Mouse (Mus musculus) liver, embryonic 11.5 days (tissue): ENCODE results near the gene Fstl1. TPM values are rescaled to one million over a fixed set of nuclear protein-coding genes. Genes with fewer than 3 reads are reported as not detected.

Experiments used
- ATAC-seq: fragments of 200-750 bp; cut with Nextera tagmentation; replicated peaks from 2 replicates; pipeline ENCODE4 v1.8.0; 2017; ENCODE audit warnings: moderate number of reproducible peaks, mild to moderate bottlenecking, moderate TSS enrichment, moderate library complexity; ENCODE audit not compliant: low FRiP score
- DNase-seq: peaks from one replicate; pipeline ENCODE4 v3.0.0-alpha.2; 2017; ENCODE audit warnings: low spot score
- H3K27ac ChIP-seq: fragments of 300-500 bp; sonication (generic); 2 replicates; pipeline ENCODE4 v1.5.1; 2014; ENCODE audit warnings: mild to moderate bottlenecking, low read depth, low read length, control low read depth
- H3K27me3 ChIP-seq: fragments of 300-500 bp; sonication (generic); replicated peaks from 2 replicates; pipeline ENCODE4 v1.6.1; 2014; ENCODE audit warnings: low read length, mixed read lengths; ENCODE audit not compliant: control insufficient read depth, insufficient read depth
- H3K36me3 ChIP-seq: fragments of 300-500 bp; sonication (generic); 2 replicates; pipeline ENCODE4 v1.6.1; 2014; ENCODE audit warnings: mild to moderate bottlenecking, low read length, moderate library complexity, mixed read lengths; ENCODE audit not compliant: control insufficient read depth, insufficient read depth
- H3K4me1 ChIP-seq: fragments of 300-500 bp; sonication (generic); replicated peaks from 2 replicates; pipeline ENCODE4 v1.6.1; 2014; ENCODE audit warnings: low read length, mixed read lengths; ENCODE audit not compliant: control insufficient read depth, insufficient read depth
- H3K4me2 ChIP-seq: fragments of 300-500 bp; sonication (generic); 2 replicates; pipeline ENCODE4 v1.6.1; 2014; ENCODE audit warnings: mild to moderate bottlenecking, control low read depth, moderate library complexity
- H3K4me3 ChIP-seq: fragments of 300-500 bp; sonication (generic); 2 replicates; pipeline ENCODE4 v1.5.1; 2014; ENCODE audit warnings: low read depth, low read length, control low read depth
- H3K9ac ChIP-seq: fragments of 300-500 bp; sonication (generic); 2 replicates; pipeline ENCODE4 v1.6.1; 2014; ENCODE audit warnings: low read depth, low read length, control low read depth
- H3K9me3 ChIP-seq: fragments of 300-500 bp; sonication (generic); 2 replicates; pipeline ENCODE4 v1.6.1; 2016; ENCODE audit warnings: low read length, inconsistent platforms, mixed read lengths; ENCODE audit not compliant: control insufficient read depth
- WGBS: fragments of 180-500 bp; shearing (Covaris S2); extraction: QIAGEN DNeasy Blood & Tissue Kit; methylation state at CpG from one replicate; pipeline ENCODE4 v1.1.7; 2014; 5-methylcytosine and 5-hydroxymethylcytosine counted together
- polyA plus RNA-seq: library from polyadenylated mRNA; unstranded; fragments of >200 nt; fragmentation: Nextera tagmentation; extraction: Ambion mirVana; gene quantifications from 2 replicates; pipeline ENCODE4 v1.2.1, GENCODE M21; 2014

Gene Fstl1
- polyA plus RNA-seq, 1 experiment from 2014 or later = 118 TPM

- no peaks in the 10 kb centered on the region for H3K9me3 ChIP-seq
- H3K4me2 ChIP-seq = no peak overlapping the region
- no peaks in the 10 kb centered on the region for H3K27me3 ChIP-seq
- 70% methylated on average over 3 of the region's 3 CpGs for WGBS
- no peak overlapping the region for H3K4me3 ChIP-seq
- no peak overlapping the region for H3K27ac ChIP-seq
- H3K4me1 ChIP-seq = no peaks in the 10 kb centered on the region
- no peak for DNase-seq
- no peaks in the 10 kb centered on the region for H3K36me3 ChIP-seq
- no peak for ATAC-seq
- no peak overlapping the region for H3K9ac ChIP-seq
Observed at GRCm38 (mm10) chr16:37863876-37864275, 87.2 kb downstream of the Fstl1 start.

- ATAC-seq = no peak
- H3K4me3 ChIP-seq = no peak overlapping the region
- 84% methylated on average over 9 of the region's 9 CpGs for WGBS
Observed at GRCm38 (mm10) chr16:37865841-37866240, 89.2 kb downstream of the Fstl1 start.

GRCm38 (mm10) chr16:37867791-37868505 is 91.3 kb downstream of the Fstl1 start, which contains the start of gene Lrrc58:
Gene Lrrc58, plus strand, starts transcription at chr16:37868389.
- Histone ChIP-seq H3K9ac (peak within 1 kb of the TSS; percentile 97), H3K4me2 (peak within 1 kb of the TSS; percentile 84), H3K4me3 (peak within 1 kb of the TSS; percentile 95), H3K27me3 (no peaks in the 10 kb centered on the region), H3K27ac (peak within 1 kb of the TSS; percentile 96), H3K9me3 (no peaks in the 10 kb centered on the region), H3K4me1 (peaks cover 21% of the 10 kb centered on the region), H3K36me3 (no peaks in the 10 kb centered on the region)
- 1% methylated on average over 85 of the region's 86 CpGs for WGBS
- ATAC-seq (peak; percentile 91), DNase-seq (peak; percentile 82)

More at GRCm38 (mm10) chr16:37865841-37866240, 89.2 kb downstream of the Fstl1 start:
- Histone ChIP-seq H3K36me3 (no peaks in the 10 kb centered on the region), H3K4me1 (peaks cover 10% of the 10 kb centered on the region), H3K27ac (no peak overlapping the region), H3K4me2 (no peak overlapping the region), H3K9ac (no peak overlapping the region), H3K27me3 (no peaks in the 10 kb centered on the region), H3K9me3 (no peaks in the 10 kb centered on the region)
- no peak for DNase-seq

- no peaks in the 10 kb centered on the region for H3K36me3 ChIP-seq
- H3K9ac ChIP-seq = peak overlapping the region; percentile 97
- no peaks in the 10 kb centered on the region for H3K27me3 ChIP-seq
- H3K9me3 ChIP-seq = no peaks in the 10 kb centered on the region
- WGBS = under 1% methylated on average over 76 of the region's 87 CpGs
- H3K4me2 ChIP-seq = peak overlapping the region; percentile 84
- ATAC-seq (peak; percentile 71), DNase-seq (peak; percentile 80)
- H3K27ac ChIP-seq = peak overlapping the region; percentile 96
- H3K4me3 ChIP-seq = peak overlapping the region; percentile 95
- H3K4me1 ChIP-seq = peaks cover 21% of the 10 kb centered on the region
Observed at GRCm38 (mm10) chr16:37868506-37869469, 92.1 kb downstream of the Fstl1 start.

- no peak for DNase-seq
- peaks cover 21% of the 10 kb centered on the region for H3K4me1 ChIP-seq
- no peaks in the 10 kb centered on the region for H3K36me3 ChIP-seq
- H3K27me3 ChIP-seq = no peaks in the 10 kb centered on the region
- H3K27ac ChIP-seq = peak overlapping the region; percentile 96
- 27% methylated on average over 4 of the region's 4 CpGs for WGBS
- H3K4me3 ChIP-seq = peak overlapping the region; percentile 95
- no peaks in the 10 kb centered on the region for H3K9me3 ChIP-seq
- peak overlapping the region; percentile 97 for H3K9ac ChIP-seq
- peak overlapping the region; percentile 84 for H3K4me2 ChIP-seq
- no peak for ATAC-seq
Observed at GRCm38 (mm10) chr16:37869470-37870231, 93.0 kb downstream of the Fstl1 start.

GRCm38 (mm10) chr16:37871112-37871715 is 94.5 kb downstream of the Fstl1 start:
- no peak overlapping the region for H3K27ac ChIP-seq
- DNase-seq (no peak), ATAC-seq (no peak)
- H3K9me3 ChIP-seq = no peaks in the 10 kb centered on the region
- no peak overlapping the region for H3K9ac ChIP-seq
- H3K36me3 ChIP-seq = no peaks in the 10 kb centered on the region
- H3K4me1 ChIP-seq = peaks cover 21% of the 10 kb centered on the region
- no peaks in the 10 kb centered on the region for H3K27me3 ChIP-seq
- 82% methylated on average over 4 of the region's 4 CpGs for WGBS
- H3K4me2 ChIP-seq = peak overlapping the region; percentile 28
- no peak overlapping the region for H3K4me3 ChIP-seq

- Histone ChIP-seq H3K4me3 (no peak overlapping the region), H3K27me3 (no peaks in the 10 kb centered on the region), H3K27ac (no peak overlapping the region), H3K4me1 (peaks cover 20% of the 10 kb centered on the region), H3K4me2 (no peak overlapping the region), H3K9ac (no peak overlapping the region), H3K36me3 (peaks cover 13% of the 10 kb centered on the region), H3K9me3 (no peaks in the 10 kb centered on the region)
- ATAC-seq (no peak), DNase-seq (no peak)
- 84% methylated on average over 4 of the region's 4 CpGs for WGBS
Observed at GRCm38 (mm10) chr16:37874501-37875235, 98.0 kb downstream of the Fstl1 start.
